Mouse (Mus musculus) thymus, adult 2 months (tissue): ENCODE measurements around the gene Chd9. TPM values are rescaled to one million over a fixed set of nuclear protein-coding genes. Genes with fewer than 3 reads are reported as not detected.

Source experiments
- DNase-seq: peaks from one replicate; pipeline ENCODE4 v3.0.0; 2021
- H3K27ac ChIP-seq: fragments of 200-500 bp; 2 replicates; pipeline ENCODE4 v1.5.1; 2012; ENCODE audit warnings: low read length, control low read depth; ENCODE audit not compliant: control insufficient read depth, insufficient read depth
- H3K27me3 ChIP-seq: fragments of 200-500 bp; 2 replicates; pipeline ENCODE4 v1.6.1; 2012; ENCODE audit warnings: mild to moderate bottlenecking, low read length, moderate library complexity, mixed read lengths; ENCODE audit not compliant: control insufficient read depth, insufficient read depth
- H3K36me3 ChIP-seq: fragments of 200-500 bp; 2 replicates; pipeline ENCODE4 v1.6.1; 2012; ENCODE audit warnings: mild to moderate bottlenecking, low read length, moderate library complexity; ENCODE audit not compliant: control insufficient read depth, insufficient read depth
- H3K4me1 ChIP-seq: fragments of 200-500 bp; replicated peaks from 2 replicates; pipeline ENCODE4 v1.6.1; 2012; ENCODE audit warnings: low read length; ENCODE audit not compliant: control insufficient read depth, insufficient read depth
- H3K4me3 ChIP-seq: fragments of 200-500 bp; 2 replicates; pipeline ENCODE4 v1.5.1; 2012; ENCODE audit warnings: mild to moderate bottlenecking, low read length, control low read depth, moderate library complexity; ENCODE audit not compliant: control insufficient read depth, insufficient read depth
- CTCF ChIP-seq: fragments of 200-500 bp; IDR thresholded peaks from 2 replicates; pipeline ENCODE4 v1.5.1; 2012; ENCODE audit warnings: mild to moderate bottlenecking, control low read depth, low read length, moderate library complexity, borderline replicate concordance; ENCODE audit not compliant: control insufficient read depth, poor library complexity, insufficient read depth; ENCODE audit errors: extremely low read depth
- POLR2A ChIP-seq: fragments of 200-500 bp; IDR thresholded peaks from 2 replicates; pipeline ENCODE4 v1.6.1; 2012; ENCODE audit warnings: mild to moderate bottlenecking, low read length, control low read depth, moderate library complexity; ENCODE audit not compliant: control insufficient read depth, poor library complexity, insufficient read depth; ENCODE audit errors: extremely low read depth
- WGBS: fragments of 180-500 bp; shearing (Covaris S2); methylation state at CpG from one replicate; pipeline ENCODE4 v1.1.7; 2018; 5-methylcytosine and 5-hydroxymethylcytosine counted together
- polyA plus RNA-seq: library from polyadenylated mRNA; depleted of rRNA; stranded (reverse); fragments of >200 nt; gene quantifications from 2 replicates; pipeline ENCODE4 v1.2.3, GENCODE M21; 2012

Gene Chd9
- polyA plus RNA-seq, 1 experiment, result 127 TPM

DNA sequence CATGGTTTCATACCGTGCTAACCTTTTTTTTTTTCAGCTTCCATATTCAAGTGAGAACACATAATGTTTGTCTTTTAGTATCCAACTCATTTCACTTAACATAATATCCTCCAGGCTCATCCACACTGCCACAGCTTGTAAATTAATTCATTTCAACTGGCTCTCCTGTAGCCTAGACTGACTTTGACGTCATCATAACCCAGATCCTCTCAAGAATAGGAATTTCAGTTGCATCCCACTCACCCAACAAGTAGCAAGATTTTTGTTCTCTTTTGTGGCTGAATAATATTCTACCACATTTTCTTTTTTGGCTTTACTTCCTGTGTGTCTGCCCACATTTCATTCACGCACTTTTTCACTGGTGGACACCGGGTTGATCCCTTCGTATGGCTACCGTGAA, 9.3 kb downstream of the Chd9 start:
- DNase-seq, result no peak
- TF ChIP-seq POLR2A (no peak), CTCF (no peak)
- peaks cover 9% of the 10 kb centered on the region for H3K4me1 ChIP-seq
- no peaks in the 10 kb centered on the region for H3K27me3 ChIP-seq
- H3K27ac ChIP-seq, result no peak overlapping the region
- no peak overlapping the region for H3K4me3 ChIP-seq
- WGBS, result 90% methylated on average over 6 of the region's 6 CpGs
- H3K36me3 ChIP-seq, result no peaks in the 10 kb centered on the region

GRCm38 (mm10) chr8:90839725-90840714, 11.9 kb downstream of the Chd9 start:
- no peak overlapping the region for H3K27ac ChIP-seq
- H3K27me3 ChIP-seq, result no peaks in the 10 kb centered on the region
- peaks cover 3% of the 10 kb centered on the region; the same call in 1 of the 2 replicates for H3K4me1 ChIP-seq
- no peak for DNase-seq
- 65% methylated on average over 11 of the region's 11 CpGs for WGBS
- no peaks in the 10 kb centered on the region for H3K36me3 ChIP-seq
- H3K4me3 ChIP-seq, result no peak overlapping the region
- TF ChIP-seq POLR2A (no peak), CTCF (no peak)

DNA sequence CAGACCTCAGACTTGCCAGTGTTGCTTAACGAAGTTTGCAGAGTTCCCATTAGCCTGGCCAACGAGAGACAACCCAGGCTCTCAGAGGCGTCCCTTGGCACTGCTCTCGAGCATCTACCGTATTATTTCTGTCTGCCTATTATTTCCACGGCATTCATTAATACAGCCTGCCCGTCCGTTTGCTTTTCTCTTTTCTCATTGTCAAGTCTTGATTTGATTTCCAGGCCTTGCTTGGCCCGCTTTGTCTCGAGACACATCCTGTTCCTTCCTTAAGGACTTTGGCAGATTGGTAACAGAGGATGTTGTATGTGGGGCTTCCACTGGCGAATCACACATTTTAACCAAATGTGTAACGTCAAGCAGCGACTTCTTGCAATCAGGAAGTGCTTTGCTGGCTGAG, 13.2 kb downstream of the Chd9 start:
- Histone ChIP-seq H3K36me3 (no peaks in the 10 kb centered on the region), H3K27me3 (no peaks in the 10 kb centered on the region), H3K4me1 (peaks cover 3% of the 10 kb centered on the region; the same call in 1 of the 2 replicates), H3K4me3 (no peak overlapping the region), H3K27ac (no peak overlapping the region)
- no peak for TF ChIP-seq CTCF
- TF ChIP-seq POLR2A, result no peak
- DNase-seq, result no peak
- WGBS, result 87% methylated on average over 13 of the region's 13 CpGs

GRCm38 (mm10) chr8:90843127-90843526, 15.0 kb downstream of the Chd9 start:
- peaks cover 3% of the 10 kb centered on the region; the same call in 1 of the 2 replicates for H3K4me1 ChIP-seq
- no peaks in the 10 kb centered on the region for H3K27me3 ChIP-seq
- no peak overlapping the region for H3K27ac ChIP-seq
- no peak for DNase-seq
- H3K4me3 ChIP-seq, result no peak overlapping the region
- 93% methylated on average over 6 of the region's 6 CpGs for WGBS
- no peaks in the 10 kb centered on the region for H3K36me3 ChIP-seq
- TF ChIP-seq CTCF (no peak), POLR2A (no peak)

DNA sequence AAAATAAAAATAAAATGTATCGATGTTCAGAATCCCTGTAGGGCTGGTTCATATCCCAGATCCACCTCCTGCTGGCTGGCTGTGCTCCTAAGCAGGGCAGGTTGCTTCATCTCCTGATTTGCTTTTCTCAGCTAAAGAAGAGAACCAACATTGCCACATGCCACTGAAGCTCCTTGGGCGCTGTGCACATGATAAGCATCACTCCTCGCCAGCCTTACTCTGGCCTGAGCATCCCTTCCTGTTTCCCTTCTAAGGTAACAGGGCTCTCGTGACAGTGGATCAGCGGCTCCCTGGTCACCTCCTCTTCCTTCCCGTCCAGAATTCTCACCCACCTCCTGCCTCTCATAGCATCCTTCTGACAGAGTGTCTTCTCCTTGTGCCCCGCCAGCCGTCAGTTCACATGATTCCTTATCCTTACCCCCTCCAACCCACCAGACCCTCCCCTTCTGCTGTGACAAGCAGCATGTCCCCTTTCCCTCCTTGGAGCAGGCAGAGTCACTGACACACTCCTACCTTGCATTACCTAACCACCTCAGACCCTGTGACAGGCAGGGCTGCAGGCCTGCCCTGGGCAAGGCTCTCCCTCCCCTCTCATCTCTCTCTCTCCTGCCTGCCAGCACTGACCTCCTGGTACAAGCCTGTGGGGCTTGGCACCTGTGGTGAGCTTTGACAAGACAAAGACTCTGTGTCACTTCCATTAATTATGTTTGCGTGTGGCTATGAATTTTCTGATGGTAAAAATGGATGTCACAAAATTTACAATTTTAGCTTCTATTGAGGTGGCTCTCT, 16.2 kb downstream of the Chd9 start:
- WGBS, result 91% methylated on average over 9 of the region's 9 CpGs
- Histone ChIP-seq H3K36me3 (no peaks in the 10 kb centered on the region), H3K27me3 (no peaks in the 10 kb centered on the region), H3K4me3 (no peak overlapping the region), H3K27ac (no peak overlapping the region), H3K4me1 (peaks cover 2% of the 10 kb centered on the region; the same call in 1 of the 2 replicates)
- no peak for TF ChIP-seq POLR2A
- no peak for TF ChIP-seq CTCF
- DNase-seq, result no peak

GRCm38 (mm10) chr8:90847980-90848379, 19.8 kb downstream of the Chd9 start:
- WGBS, result 97% methylated on average over 7 of the region's 7 CpGs
- no peak for DNase-seq

More at GRCm38 (mm10) chr8:90847980-90848379, 19.8 kb downstream of the Chd9 start:
- no peak overlapping the region for H3K4me3 ChIP-seq
- H3K27ac ChIP-seq, result no peak overlapping the region
- H3K27me3 ChIP-seq, result no peaks in the 10 kb centered on the region
- H3K4me1 ChIP-seq, result no peaks in the 10 kb centered on the region
- H3K36me3 ChIP-seq, result no peaks in the 10 kb centered on the region
- TF ChIP-seq CTCF, result no peak
- TF ChIP-seq POLR2A, result no peak
